Mouse (Mus musculus): ENCODE measurements around the gene Hmga2. TPM values are rescaled to one million over a fixed set of nuclear protein-coding genes. Genes with fewer than 3 reads are reported as not detected.

The Hmga2 gene
- polyA plus RNA-seq, 1 experiment from 2014 or later = 0.71 TPM

DNA sequence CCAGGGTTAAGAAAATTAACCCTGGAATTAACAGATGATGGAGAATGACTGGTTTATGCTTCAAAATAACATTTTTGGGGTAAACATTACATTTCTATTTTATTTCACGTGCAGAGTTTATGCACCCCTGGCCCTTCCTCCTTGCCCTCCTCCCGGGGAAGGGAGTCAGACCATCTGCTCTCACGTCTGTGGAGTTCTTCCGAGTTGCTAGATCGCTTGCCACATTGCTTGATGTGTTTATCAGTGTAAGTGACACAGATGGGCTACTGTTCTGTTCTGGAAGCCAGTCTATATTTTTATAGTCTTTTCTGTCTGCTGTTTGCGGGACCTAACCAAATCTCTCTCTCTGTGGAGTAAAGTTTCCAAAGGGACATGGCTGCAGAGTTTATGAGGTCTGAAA is 80.7 kb downstream of the Hmga2 start:
- Histone ChIP-seq H3K36me3 (ENCODE audit: control insufficient read depth, insufficient read depth) (no peaks in the 10 kb centered on the region), H3K9me3 (ENCODE audit: control insufficient read depth, low read length) (no peaks in the 10 kb centered on the region), H3K27me3 (replicated peaks; ENCODE audit: control insufficient read depth, insufficient read depth, low read length) (peaks cover 4% of the 10 kb centered on the region; the same call in 1 of the 2 replicates), H3K9ac (replicated peaks; ENCODE audit: low read depth, low read length) (no peak overlapping the region), H3K4me1 (replicated peaks; ENCODE audit: control insufficient read depth, insufficient read depth, low read length) (peaks cover 16% of the 10 kb centered on the region; the same call in 1 of the 2 replicates), H3K4me3 (replicated peaks; ENCODE audit: low read length) (no peak overlapping the region), H3K4me2 (ENCODE audit: low read length) (no peak overlapping the region), H3K27ac (ENCODE audit: low read length) (no peak overlapping the region)
- 50% methylated on average over 6 of the region's 6 CpGs for WGBS
- ATAC-seq = peak; percentile 75; the same call in 1 of the 2 replicates

DNA sequence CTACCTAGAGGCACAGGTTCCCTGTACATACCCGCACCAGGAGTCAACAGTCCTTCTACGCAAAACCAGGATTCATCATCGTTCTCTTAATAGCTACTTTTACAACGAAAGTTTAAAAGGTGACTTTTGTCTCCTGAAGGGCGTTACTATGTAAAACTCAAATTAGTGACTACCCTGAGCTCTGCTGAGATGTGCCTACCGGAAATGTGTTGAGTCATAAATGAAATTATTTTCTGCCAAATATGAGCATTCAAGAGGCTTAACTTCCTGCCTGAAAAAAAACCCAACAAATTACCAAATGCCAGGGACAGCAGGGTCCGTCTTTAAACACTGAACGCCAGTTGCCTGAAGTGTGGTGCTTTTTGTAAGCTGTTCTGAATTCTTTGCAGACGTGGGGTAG is 81.5 kb downstream of the Hmga2 start:
- ATAC-seq = no peak
- H3K27ac ChIP-seq (ENCODE audit: low read length) = no peak overlapping the region
- peaks cover 6% of the 10 kb centered on the region; the same call in 1 of the 2 replicates for H3K27me3 ChIP-seq (replicated peaks; ENCODE audit: control insufficient read depth, insufficient read depth, low read length)
- H3K4me2 ChIP-seq (ENCODE audit: low read length) = no peak overlapping the region
- 80% methylated on average over 9 of the region's 9 CpGs for WGBS
- H3K36me3 ChIP-seq (ENCODE audit: control insufficient read depth, insufficient read depth) = no peaks in the 10 kb centered on the region
- peaks cover 16% of the 10 kb centered on the region; the same call in 1 of the 2 replicates for H3K4me1 ChIP-seq (replicated peaks; ENCODE audit: control insufficient read depth, insufficient read depth, low read length)
- H3K9me3 ChIP-seq (ENCODE audit: control insufficient read depth, low read length) = no peaks in the 10 kb centered on the region
- no peak overlapping the region for H3K4me3 ChIP-seq (replicated peaks; ENCODE audit: low read length)
- H3K9ac ChIP-seq (replicated peaks; ENCODE audit: low read depth, low read length) = no peak overlapping the region

DNA sequence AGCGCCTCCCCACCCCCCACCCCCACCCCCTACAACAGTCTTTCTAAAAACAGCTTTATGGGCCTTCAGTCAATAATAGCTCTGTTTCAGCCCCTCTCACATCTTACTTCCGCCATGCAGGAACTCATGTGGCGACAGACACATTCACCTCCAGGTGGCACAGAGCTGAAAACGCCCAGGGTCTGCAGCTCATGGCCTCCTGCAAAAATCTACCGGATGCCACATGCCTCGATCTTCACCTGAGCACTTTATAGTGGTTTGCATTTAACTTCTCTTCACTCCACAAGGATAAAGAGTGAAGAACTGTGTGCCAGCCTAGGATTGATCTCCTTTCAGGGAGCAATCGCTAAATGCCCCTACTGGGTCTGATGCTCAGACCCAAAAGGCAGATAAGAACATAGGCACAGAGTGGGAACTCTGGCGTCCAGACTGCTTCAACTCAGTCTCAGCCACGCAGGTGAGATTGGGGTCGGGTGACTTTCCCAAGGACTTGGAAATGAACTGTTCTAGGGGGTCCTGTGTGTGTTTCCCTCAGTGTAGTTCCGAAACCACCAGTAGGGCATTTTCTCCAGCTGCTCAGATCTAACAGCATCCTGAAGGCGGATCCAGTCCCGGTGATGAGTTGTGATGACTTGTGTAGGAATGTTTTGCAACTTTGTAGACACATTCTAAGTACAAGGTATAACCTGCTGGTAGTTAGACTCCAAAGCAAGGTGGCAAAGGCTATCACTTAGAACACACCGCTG is 84.1 kb downstream of the Hmga2 start:
- ATAC-seq = no peak; the same call in 1 of the 2 replicates
- H3K4me2 ChIP-seq (ENCODE audit: low read length) = no peak overlapping the region
- H3K36me3 ChIP-seq (ENCODE audit: control insufficient read depth, insufficient read depth) = no peaks in the 10 kb centered on the region
- WGBS = 42% methylated on average over 14 of the region's 14 CpGs
- no peak overlapping the region for H3K9ac ChIP-seq (replicated peaks; ENCODE audit: low read depth, low read length)
- no peaks in the 10 kb centered on the region for H3K9me3 ChIP-seq (ENCODE audit: control insufficient read depth, low read length)
- peaks cover 9% of the 10 kb centered on the region; the same call in 1 of the 2 replicates for H3K27me3 ChIP-seq (replicated peaks; ENCODE audit: control insufficient read depth, insufficient read depth, low read length)
- peaks cover 22% of the 10 kb centered on the region for H3K4me1 ChIP-seq (replicated peaks; ENCODE audit: control insufficient read depth, insufficient read depth, low read length)
- no peak overlapping the region for H3K27ac ChIP-seq (ENCODE audit: low read length)
- H3K4me3 ChIP-seq (replicated peaks; ENCODE audit: low read length) = no peak overlapping the region

DNA sequence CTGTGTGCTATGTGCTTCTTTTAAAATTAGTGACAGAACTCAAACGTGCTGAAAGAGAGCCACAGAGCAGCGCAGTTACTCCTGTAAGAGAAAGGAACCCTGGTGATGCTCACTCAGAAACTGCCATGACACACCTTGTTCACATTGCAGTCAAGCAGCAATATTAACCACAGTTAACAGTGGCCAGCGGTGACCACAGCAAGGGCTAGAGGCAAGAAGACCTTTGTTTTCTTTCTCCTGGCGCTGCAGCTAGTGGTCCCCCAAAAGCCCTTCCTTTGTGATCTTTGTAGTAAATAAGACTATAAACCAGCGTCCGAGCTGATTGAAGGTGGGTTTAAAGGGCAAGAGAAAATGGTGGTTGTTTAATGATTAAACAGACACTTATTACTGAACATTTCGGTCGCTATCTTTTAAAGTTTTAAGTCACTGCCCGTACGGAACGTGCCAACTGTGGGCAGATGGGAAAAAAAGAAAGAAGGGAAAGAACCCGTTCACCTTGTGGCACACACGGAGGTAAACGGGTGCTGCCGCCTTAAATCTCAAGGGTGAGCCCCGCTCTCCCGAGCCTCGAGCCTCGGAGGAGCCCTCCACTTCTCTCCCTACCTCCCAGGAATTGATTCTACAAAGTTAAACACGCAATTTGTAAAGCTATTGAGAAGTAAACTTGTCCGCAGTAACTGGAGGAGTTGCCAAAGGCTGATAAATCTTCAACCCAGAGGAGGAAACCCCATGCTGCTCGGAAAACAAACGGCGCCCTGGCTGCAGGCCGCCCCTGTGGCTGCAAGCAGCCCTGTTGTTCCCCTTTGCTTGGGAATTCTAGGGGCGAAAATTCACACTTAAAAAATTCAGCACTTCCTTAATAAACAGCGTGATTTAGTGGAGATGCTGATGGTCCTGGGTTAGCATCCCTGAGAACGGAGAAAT is 85.1 kb downstream of the Hmga2 start:
- Histone ChIP-seq H3K9ac (replicated peaks; ENCODE audit: low read depth, low read length) (no peak overlapping the region), H3K27me3 (replicated peaks; ENCODE audit: control insufficient read depth, insufficient read depth, low read length) (peaks cover 9% of the 10 kb centered on the region; the same call in 1 of the 2 replicates), H3K4me3 (replicated peaks; ENCODE audit: low read length) (no peak overlapping the region), H3K4me1 (replicated peaks; ENCODE audit: control insufficient read depth, insufficient read depth, low read length) (peaks cover 19% of the 10 kb centered on the region), H3K27ac (ENCODE audit: low read length) (no peak overlapping the region), H3K4me2 (ENCODE audit: low read length) (peak overlapping the region; percentile 22), H3K36me3 (ENCODE audit: control insufficient read depth, insufficient read depth) (no peaks in the 10 kb centered on the region), H3K9me3 (ENCODE audit: control insufficient read depth, low read length) (no peaks in the 10 kb centered on the region)
- no peak for ATAC-seq
- 21% methylated on average over 28 of the region's 28 CpGs for WGBS

DNA sequence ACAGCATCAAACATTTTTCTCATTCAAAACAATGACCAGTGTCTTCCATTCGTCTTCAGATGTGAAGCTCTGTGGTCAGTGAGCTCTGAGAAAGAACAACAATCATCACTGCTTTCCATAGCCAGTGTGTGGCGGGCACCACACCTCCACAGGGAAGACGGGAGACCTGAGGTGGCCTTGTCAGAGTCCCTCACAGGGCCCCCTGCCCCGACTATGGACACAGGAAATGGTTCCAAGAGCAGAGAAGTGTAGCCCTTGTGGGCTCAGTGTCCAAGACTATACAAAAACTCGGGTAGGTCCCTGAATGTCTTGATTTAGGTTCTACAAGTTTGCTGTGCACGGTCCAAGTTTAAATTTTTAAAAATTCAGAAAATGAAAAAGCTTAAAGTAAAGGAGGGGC is 86.6 kb downstream of the Hmga2 start:
- Histone ChIP-seq H3K27ac (ENCODE audit: low read length) (no peak overlapping the region), H3K4me1 (replicated peaks; ENCODE audit: control insufficient read depth, insufficient read depth, low read length) (peaks cover 19% of the 10 kb centered on the region), H3K4me2 (ENCODE audit: low read length) (no peak overlapping the region), H3K27me3 (replicated peaks; ENCODE audit: control insufficient read depth, insufficient read depth, low read length) (peaks cover 14% of the 10 kb centered on the region; the same call in 1 of the 2 replicates), H3K4me3 (replicated peaks; ENCODE audit: low read length) (no peak overlapping the region), H3K36me3 (ENCODE audit: control insufficient read depth, insufficient read depth) (no peaks in the 10 kb centered on the region), H3K9me3 (ENCODE audit: control insufficient read depth, low read length) (no peaks in the 10 kb centered on the region), H3K9ac (replicated peaks; ENCODE audit: low read depth, low read length) (no peak overlapping the region)
- no peak for ATAC-seq
- WGBS = 62% methylated on average over 6 of the region's 6 CpGs

DNA sequence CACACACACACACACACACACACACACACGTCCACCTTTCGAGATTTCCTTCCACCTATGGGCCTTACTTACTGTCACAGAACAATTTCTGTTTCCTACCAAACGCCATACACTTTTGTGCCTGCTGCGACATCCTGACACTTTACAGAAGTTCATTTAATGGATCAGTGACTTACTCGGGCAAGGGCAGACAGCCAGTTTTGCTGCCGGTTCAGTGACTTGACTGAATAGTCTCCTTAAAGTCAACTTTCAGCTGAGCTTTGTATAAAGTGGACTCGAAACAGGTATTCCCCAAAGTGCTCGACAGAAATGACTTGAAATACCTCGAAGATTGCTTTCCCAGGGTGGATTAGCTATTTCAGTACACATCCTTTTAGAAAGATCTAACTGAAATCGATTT is 87.3 kb downstream of the Hmga2 start:
- ATAC-seq = no peak
- peaks cover 14% of the 10 kb centered on the region; the same call in 1 of the 2 replicates for H3K27me3 ChIP-seq (replicated peaks; ENCODE audit: control insufficient read depth, insufficient read depth, low read length)
- H3K9me3 ChIP-seq (ENCODE audit: control insufficient read depth, low read length) = no peaks in the 10 kb centered on the region
- H3K9ac ChIP-seq (replicated peaks; ENCODE audit: low read depth, low read length) = no peak overlapping the region
- peaks cover 22% of the 10 kb centered on the region for H3K4me1 ChIP-seq (replicated peaks; ENCODE audit: control insufficient read depth, insufficient read depth, low read length)
- no peak overlapping the region for H3K4me2 ChIP-seq (ENCODE audit: low read length)
- H3K36me3 ChIP-seq (ENCODE audit: control insufficient read depth, insufficient read depth) = no peaks in the 10 kb centered on the region
- WGBS = 27% methylated on average over 10 of the region's 10 CpGs
- H3K27ac ChIP-seq (ENCODE audit: low read length) = no peak overlapping the region
- H3K4me3 ChIP-seq (replicated peaks; ENCODE audit: low read length) = no peak overlapping the region

DNA sequence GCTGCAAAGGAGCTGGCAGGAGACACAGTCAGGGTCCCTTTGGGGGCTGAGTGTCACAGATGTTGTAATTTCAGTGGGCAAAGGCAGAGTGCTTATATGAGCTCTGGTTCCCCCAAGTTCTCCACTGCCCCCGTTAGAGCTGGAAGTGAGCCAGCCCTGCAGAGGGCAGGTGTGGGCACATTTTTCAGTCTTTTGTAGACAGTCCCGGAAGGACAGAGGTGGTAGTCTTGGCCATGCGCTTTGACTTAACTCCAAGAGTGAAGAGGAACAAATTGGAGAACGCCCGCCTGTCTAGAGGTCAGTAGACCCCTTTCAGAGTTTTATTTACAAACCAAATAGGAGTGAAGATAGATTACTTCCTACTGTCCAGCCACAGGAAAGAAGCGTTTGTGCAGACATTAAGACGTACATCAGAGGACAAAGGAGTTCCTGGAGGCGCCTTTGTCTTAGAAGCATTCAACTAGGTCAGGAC is 87.8 kb downstream of the Hmga2 start:
- no peak for ATAC-seq

DNA sequence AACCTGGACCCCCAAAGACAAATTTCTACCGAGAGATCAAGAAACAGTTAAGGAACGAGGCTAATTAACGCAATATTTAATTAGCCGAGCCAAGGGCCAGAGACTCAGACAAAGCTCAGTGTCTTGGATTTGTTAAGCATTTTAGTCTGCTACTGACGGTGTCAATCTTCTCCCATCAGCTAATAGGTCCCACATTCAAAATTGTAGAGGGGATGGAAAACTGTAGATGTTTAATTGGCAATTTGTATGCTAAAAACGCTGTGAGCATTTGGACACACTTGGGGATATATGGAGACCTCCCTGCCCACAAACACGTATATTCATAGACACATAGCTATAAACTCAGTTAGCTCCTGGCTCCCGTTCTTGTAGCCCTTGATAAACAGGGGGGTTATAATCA is 89.2 kb downstream of the Hmga2 start:
- Histone ChIP-seq H3K4me2 (ENCODE audit: low read length) (no peak overlapping the region), H3K4me1 (replicated peaks; ENCODE audit: control insufficient read depth, insufficient read depth, low read length) (peaks cover 22% of the 10 kb centered on the region), H3K27ac (ENCODE audit: low read length) (no peak overlapping the region), H3K9me3 (ENCODE audit: control insufficient read depth, low read length) (no peaks in the 10 kb centered on the region), H3K9ac (replicated peaks; ENCODE audit: low read depth, low read length) (no peak overlapping the region), H3K4me3 (replicated peaks; ENCODE audit: low read length) (no peak overlapping the region), H3K36me3 (ENCODE audit: control insufficient read depth, insufficient read depth) (no peaks in the 10 kb centered on the region), H3K27me3 (replicated peaks; ENCODE audit: control insufficient read depth, insufficient read depth, low read length) (0 out of 2 replicates have a peak, but pooled peaks cover 12% of the 10 kb centered on the region)
- 13% methylated on average over 8 of the region's 8 CpGs for WGBS
- 0 out of 2 replicates have a peak, but pooled peaks have one; percentile 29 for ATAC-seq

More for the DNA sequence above, 87.8 kb downstream of the Hmga2 start:
- H3K36me3 ChIP-seq (ENCODE audit: control insufficient read depth, insufficient read depth) = no peaks in the 10 kb centered on the region
- H3K4me2 ChIP-seq (ENCODE audit: low read length) = no peak overlapping the region
- no peaks in the 10 kb centered on the region for H3K9me3 ChIP-seq (ENCODE audit: control insufficient read depth, low read length)
- H3K27me3 ChIP-seq (replicated peaks; ENCODE audit: control insufficient read depth, insufficient read depth, low read length) = peaks cover 14% of the 10 kb centered on the region; the same call in 1 of the 2 replicates
- no peak overlapping the region for H3K27ac ChIP-seq (ENCODE audit: low read length)
- WGBS = 32% methylated on average over 8 of the region's 8 CpGs
- H3K4me3 ChIP-seq (replicated peaks; ENCODE audit: low read length) = no peak overlapping the region
- H3K4me1 ChIP-seq (replicated peaks; ENCODE audit: control insufficient read depth, insufficient read depth, low read length) = peaks cover 23% of the 10 kb centered on the region
- no peak overlapping the region for H3K9ac ChIP-seq (replicated peaks; ENCODE audit: low read depth, low read length)
